Mouse (Mus musculus): ENCODE measurements around the gene Plch2. TPM values are rescaled to one million over a fixed set of nuclear protein-coding genes. Genes with fewer than 3 reads are reported as not detected.

The Plch2 gene
- polyA plus RNA-seq, 1 experiment from 2014 or later = 23.0 TPM

DNA sequence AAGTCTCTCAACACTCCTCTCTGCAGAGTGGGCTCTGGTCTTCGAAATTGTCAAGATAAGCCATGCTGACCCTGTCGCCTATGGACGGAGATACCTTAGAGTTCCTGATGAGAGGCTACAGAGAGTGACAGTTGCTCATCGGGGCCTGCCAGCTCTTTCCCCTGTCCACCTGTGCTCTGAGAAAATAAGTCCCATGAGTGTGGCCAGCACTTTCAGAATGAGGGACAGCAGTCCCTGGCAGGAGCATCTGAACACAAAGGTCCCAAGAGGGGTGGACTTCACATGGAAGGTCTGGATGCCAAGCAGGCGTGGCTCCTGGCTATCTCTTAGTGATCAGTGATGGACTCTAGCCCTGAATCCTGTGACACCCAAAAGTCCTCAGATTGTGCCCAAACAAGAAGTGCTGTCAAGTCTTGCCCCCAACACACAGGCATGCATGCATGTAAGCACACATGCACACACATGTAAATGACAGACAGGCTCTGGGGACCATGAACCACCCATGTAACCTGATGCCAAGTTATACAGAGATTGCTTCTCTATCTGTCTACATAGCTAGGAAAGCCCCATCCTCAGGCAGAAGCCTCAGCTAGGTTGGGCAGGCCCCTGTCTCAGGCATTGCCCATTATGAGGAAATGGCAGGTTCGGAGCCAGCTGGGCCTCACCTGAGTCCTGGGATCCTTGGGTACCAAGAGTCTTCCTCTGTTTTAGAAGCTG is 113.1 kb downstream of the Plch2 start:
- no peaks in the 10 kb centered on the region for H3K27me3 ChIP-seq (replicated peaks)
- no peak overlapping the region for H3K4me2 ChIP-seq
- no peak overlapping the region for H3K27ac ChIP-seq
- no peaks in the 10 kb centered on the region for H3K9me3 ChIP-seq
- no peak overlapping the region for H3K4me3 ChIP-seq
- 92% methylated on average over 6 of the region's 6 CpGs for WGBS
- H3K4me1 ChIP-seq = peaks cover 18% of the 10 kb centered on the region
- no peak for ATAC-seq (replicated peaks)
- H3K9ac ChIP-seq = no peak overlapping the region
- H3K36me3 ChIP-seq (replicated peaks) = no peaks in the 10 kb centered on the region

DNA sequence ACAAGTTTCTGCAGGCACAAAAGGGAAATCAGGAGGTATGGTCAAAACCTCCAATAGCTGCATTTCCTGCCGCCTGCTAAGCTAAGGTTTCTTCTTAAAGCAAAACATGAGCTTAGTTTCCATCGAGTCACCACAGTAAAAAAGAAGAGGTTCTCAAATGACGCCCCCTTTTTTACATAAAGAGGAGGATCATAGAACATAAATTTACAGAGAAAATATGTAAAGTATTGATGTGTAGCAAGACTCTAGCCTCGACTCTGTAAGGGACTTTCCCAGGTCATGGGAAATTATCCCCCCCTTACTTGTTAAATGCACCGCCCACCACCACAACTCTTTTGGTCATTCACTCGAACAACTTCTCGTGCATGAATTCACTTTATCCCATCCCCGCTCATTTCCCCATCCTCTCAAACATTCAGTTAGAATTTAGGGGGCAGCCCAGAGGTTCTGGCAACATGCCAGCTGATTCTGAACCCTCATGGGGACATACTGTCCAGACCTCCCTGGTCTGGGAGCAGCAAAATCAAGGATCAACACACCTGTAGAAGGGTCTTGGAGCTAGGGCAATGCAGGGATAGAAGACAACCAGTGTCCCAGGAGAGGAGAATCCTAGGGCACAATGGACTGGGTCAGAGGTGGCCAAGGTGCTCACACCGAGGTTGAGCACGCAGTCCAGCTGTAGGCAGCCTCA is 113.8 kb downstream of the Plch2 start:
- no peak overlapping the region for H3K9ac ChIP-seq
- H3K4me3 ChIP-seq = no peak overlapping the region
- no peaks in the 10 kb centered on the region for H3K27me3 ChIP-seq (replicated peaks)
- no peak overlapping the region for H3K4me2 ChIP-seq
- no peaks in the 10 kb centered on the region for H3K9me3 ChIP-seq
- 88% methylated on average over 10 of the region's 10 CpGs for WGBS
- no peaks in the 10 kb centered on the region for H3K36me3 ChIP-seq (replicated peaks)
- no peak for ATAC-seq (replicated peaks)
- no peak overlapping the region for H3K27ac ChIP-seq
- H3K4me1 ChIP-seq = peaks cover 13% of the 10 kb centered on the region

DNA sequence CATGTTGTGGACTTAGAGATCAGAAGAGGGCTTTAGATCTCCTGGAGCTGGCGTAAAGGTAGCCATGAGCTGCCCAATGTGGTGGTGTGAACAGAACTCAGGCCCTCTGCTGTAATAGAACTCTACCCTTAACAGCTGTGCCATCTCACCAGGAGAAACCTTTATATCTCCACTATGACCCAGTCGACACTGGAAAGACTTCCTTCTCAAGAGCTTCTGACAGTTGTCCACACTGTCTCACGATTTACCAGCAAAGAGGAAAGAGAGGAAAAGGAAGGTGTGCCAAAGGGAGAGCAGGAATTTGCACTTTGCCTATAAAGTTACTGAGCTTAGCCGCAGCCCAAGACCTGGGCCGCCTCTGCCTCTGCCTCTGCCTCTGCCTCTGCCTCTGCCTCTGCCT is 114.8 kb downstream of the Plch2 start:
- ATAC-seq (replicated peaks) = no peak
- H3K4me3 ChIP-seq = no peak overlapping the region
- H3K4me2 ChIP-seq = no peak overlapping the region
- H3K9ac ChIP-seq = no peak overlapping the region
- H3K4me1 ChIP-seq = peaks cover 13% of the 10 kb centered on the region
- no peaks in the 10 kb centered on the region for H3K27me3 ChIP-seq (replicated peaks)
- no peaks in the 10 kb centered on the region for H3K9me3 ChIP-seq
- WGBS = 91% methylated on average over 5 of the region's 5 CpGs
- no peaks in the 10 kb centered on the region for H3K36me3 ChIP-seq (replicated peaks)
- no peak overlapping the region for H3K27ac ChIP-seq

DNA sequence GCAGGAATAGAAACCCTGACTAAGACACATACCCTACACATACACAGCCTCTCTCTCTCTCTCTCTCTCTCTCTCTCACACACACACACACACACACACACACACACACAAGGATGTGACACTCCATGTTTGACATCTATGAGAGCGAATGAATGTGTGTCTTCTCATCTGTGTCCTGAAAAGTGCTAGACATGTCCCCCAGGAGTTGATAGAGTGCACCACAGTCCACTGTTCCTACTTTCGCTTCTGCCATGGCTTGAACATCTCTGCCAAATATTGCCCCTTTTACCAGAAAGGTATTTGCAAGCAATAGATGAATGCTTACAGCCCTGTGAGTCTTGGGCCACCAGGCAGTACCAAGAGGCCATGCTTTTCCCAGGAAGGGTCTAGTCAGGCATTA is 116.4 kb downstream of the Plch2 start:
- no peak overlapping the region for H3K9ac ChIP-seq
- no peak for ATAC-seq (replicated peaks)
- 94% methylated on average over 2 of the region's 2 CpGs for WGBS
- no peaks in the 10 kb centered on the region; the same call in 1 of the 2 replicates for H3K4me1 ChIP-seq
- H3K4me2 ChIP-seq = no peak overlapping the region
- no peak overlapping the region for H3K27ac ChIP-seq
- no peaks in the 10 kb centered on the region for H3K9me3 ChIP-seq
- no peaks in the 10 kb centered on the region for H3K36me3 ChIP-seq (replicated peaks)
- H3K27me3 ChIP-seq (replicated peaks) = no peaks in the 10 kb centered on the region
- no peak overlapping the region for H3K4me3 ChIP-seq

DNA sequence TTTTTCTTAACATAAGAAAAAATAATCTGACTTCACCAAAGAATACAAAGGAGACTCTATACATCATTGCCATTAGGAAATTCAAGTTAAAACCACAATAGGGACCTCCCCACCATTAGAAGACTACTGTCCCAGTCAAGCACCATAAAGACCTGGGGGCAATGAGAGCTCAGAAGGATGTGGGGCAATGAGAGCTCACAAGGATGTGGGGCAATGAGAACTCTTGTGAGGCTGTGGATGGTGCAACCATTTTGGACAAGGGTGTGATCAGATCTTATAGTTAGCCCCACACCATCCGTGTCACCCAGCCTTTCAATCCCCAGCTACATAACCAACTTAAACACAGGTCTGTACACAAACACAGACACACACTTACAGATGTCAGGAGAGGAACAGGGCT is 118.8 kb downstream of the Plch2 start:
- H3K4me1 ChIP-seq = no peaks in the 10 kb centered on the region; the same call in 1 of the 2 replicates
- H3K27ac ChIP-seq = no peak overlapping the region
- no peaks in the 10 kb centered on the region for H3K27me3 ChIP-seq (replicated peaks)
- H3K9me3 ChIP-seq = no peaks in the 10 kb centered on the region
- no peaks in the 10 kb centered on the region for H3K36me3 ChIP-seq (replicated peaks)
- no peak overlapping the region for H3K4me3 ChIP-seq
- H3K4me2 ChIP-seq = no peak overlapping the region
- no peak overlapping the region for H3K9ac ChIP-seq
- 93% methylated on average over 1 of the region's 1 CpGs for WGBS
- no peak for ATAC-seq (replicated peaks)

DNA sequence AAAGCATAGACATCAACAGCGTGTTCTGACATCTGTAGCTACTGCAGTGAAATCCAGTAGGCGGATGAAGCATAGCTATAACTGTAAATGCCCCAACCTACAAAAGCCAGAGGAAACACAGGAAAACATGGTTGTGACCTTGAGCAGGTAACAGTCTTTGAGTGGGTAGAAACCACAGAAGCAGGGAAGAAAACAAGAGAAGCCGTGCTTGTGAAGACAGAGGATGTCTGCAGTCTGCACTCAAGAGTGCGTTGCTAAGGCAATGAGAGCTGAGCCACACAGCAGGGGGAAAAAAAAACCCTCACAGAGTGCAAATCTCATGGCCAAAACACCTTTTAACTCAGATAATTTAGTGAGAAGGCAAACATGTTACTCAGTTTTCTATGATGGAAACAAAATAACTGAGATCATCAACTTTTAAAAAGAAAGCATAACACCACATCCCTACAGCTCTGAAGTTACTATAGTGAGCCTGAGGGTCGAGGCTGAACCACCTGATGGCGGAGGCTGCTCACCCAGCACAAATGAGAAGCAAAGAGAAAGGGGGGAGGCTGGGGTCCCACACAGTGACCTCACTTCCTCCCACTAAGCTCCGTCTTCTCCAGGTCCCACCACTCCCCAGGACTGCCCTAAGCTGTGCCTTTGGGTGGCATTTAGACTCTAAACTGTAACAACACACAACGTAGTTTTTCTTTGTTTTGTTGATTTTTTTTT is 119.9 kb downstream of the Plch2 start:
- Histone ChIP-seq H3K27ac (no peak overlapping the region), H3K4me3 (no peak overlapping the region), H3K9me3 (no peaks in the 10 kb centered on the region), H3K36me3 (replicated peaks) (no peaks in the 10 kb centered on the region), H3K4me1 (no peaks in the 10 kb centered on the region; the same call in 1 of the 2 replicates), H3K27me3 (replicated peaks) (no peaks in the 10 kb centered on the region), H3K4me2 (no peak overlapping the region), H3K9ac (no peak overlapping the region)
- 50% methylated on average over 8 of the region's 8 CpGs for WGBS
- ATAC-seq (replicated peaks) = no peak

DNA sequence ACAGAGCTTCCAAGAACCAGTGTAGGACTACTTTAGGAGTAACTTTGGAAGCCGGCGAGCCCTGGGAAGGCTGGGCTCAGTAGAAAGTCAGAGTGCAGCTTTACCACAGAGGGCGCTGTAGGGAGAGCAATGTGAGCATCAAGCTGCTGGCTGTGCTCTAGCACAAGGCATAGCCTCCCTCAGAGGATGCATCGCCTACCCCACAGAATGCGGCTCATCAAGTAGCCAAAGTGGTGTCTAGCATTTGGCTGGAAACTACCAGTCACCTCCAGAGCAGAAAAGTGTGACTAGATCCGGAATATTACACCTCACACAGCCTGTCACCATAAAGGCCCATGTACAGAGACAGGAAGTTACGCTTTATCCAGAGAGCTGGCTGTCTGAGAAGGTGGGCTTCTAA is 120.8 kb downstream of the Plch2 start:
- WGBS = 81% methylated on average over 7 of the region's 7 CpGs
- Histone ChIP-seq H3K27ac (no peak overlapping the region), H3K4me1 (no peaks in the 10 kb centered on the region; the same call in 1 of the 2 replicates), H3K4me3 (no peak overlapping the region), H3K27me3 (replicated peaks) (no peaks in the 10 kb centered on the region), H3K9ac (no peak overlapping the region), H3K4me2 (no peak overlapping the region), H3K9me3 (no peaks in the 10 kb centered on the region), H3K36me3 (replicated peaks) (no peaks in the 10 kb centered on the region)
- ATAC-seq (replicated peaks) = no peak

DNA sequence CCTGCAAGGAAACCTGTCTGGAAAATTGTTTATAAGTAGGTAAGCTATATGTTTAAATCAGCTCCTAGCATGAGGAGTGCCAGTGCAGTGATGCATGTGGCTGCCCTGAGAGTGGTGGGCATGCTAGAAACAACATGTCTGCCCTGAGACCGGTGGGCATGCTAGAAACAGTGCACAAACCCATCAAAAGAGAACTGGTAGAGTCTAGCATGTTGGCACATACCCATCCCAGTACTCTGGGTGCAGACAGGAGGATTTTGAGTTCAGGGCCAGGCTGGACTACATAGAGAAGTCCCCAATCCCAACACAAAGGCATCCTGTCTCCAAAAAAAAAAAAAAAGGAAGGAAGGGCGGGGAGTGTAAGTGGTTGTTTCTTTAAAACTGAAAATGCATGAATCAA is 121.8 kb downstream of the Plch2 start:
- no peaks in the 10 kb centered on the region for H3K27me3 ChIP-seq (replicated peaks)
- no peaks in the 10 kb centered on the region; the same call in 1 of the 2 replicates for H3K4me1 ChIP-seq
- no peak overlapping the region for H3K4me3 ChIP-seq
- no peak overlapping the region for H3K9ac ChIP-seq
- 94% methylated on average over 2 of the region's 2 CpGs for WGBS
- H3K4me2 ChIP-seq = no peak overlapping the region
- no peak for ATAC-seq (replicated peaks)
- H3K27ac ChIP-seq = no peak overlapping the region
- no peaks in the 10 kb centered on the region for H3K9me3 ChIP-seq
- H3K36me3 ChIP-seq (replicated peaks) = no peaks in the 10 kb centered on the region

- Histone ChIP-seq H3K9me3 (no peaks in the 10 kb centered on the region), H3K9ac (no peak overlapping the region), H3K4me3 (no peak overlapping the region), H3K27me3 (replicated peaks) (no peaks in the 10 kb centered on the region), H3K27ac (no peak overlapping the region), H3K36me3 (replicated peaks) (no peaks in the 10 kb centered on the region), H3K4me1 (no peaks in the 10 kb centered on the region; the same call in 1 of the 2 replicates), H3K4me2 (no peak overlapping the region)
- no peak for ATAC-seq (replicated peaks)
- WGBS = 50% methylated on average over 13 of the region's 13 CpGs
These were observed 123.2 kb downstream of the Plch2 start for GRCm38 (mm10) chr4:154933306-154933907.

Other genes starting within 250 kb of the Plch2 start
- 1.6 and 1.7 TPM in 2 replicates for gene Ttc34, start 219.3 kb downstream of the Plch2 start, polyA plus RNA-seq (2015; fragmentation: Nextera tagmentation; extraction: Ambion mirVana)
- gene Mmel1, start 187.2 kb downstream of the Plch2 start, polyA plus RNA-seq (2015; fragmentation: Nextera tagmentation; extraction: Ambion mirVana) = 0.31 and 0.49 TPM in 2 replicates
- 56.1 and 62.6 TPM in 2 replicates for gene Fam213b, start 157.6 kb downstream of the Plch2 start, polyA plus RNA-seq (2015; fragmentation: Nextera tagmentation; extraction: Ambion mirVana)
- 0.19 and 0.28 TPM in 2 replicates for gene Tnfrsf14, start 128.2 kb downstream of the Plch2 start, polyA plus RNA-seq (2015; fragmentation: Nextera tagmentation; extraction: Ambion mirVana)
- gene Hes5, start 95.9 kb downstream of the Plch2 start, polyA plus RNA-seq (2015; fragmentation: Nextera tagmentation; extraction: Ambion mirVana) = 116 and 149 TPM in 2 replicates
- gene Pank4, start 92.7 kb downstream of the Plch2 start, polyA plus RNA-seq (2015; fragmentation: Nextera tagmentation; extraction: Ambion mirVana) = 44.3 and 44.9 TPM in 2 replicates
- 21.9 and 22.7 TPM in 2 replicates for gene Pex10, start 10.2 kb upstream of the Plch2 start, polyA plus RNA-seq (2015; fragmentation: Nextera tagmentation; extraction: Ambion mirVana)
- 111 and 115 TPM in 2 replicates for gene Rer1, start 29.6 kb upstream of the Plch2 start, polyA plus RNA-seq (2015; fragmentation: Nextera tagmentation; extraction: Ambion mirVana)
- 8.2 and 8.9 TPM in 2 replicates for gene Morn1, start 29.8 kb upstream of the Plch2 start, polyA plus RNA-seq (2015; fragmentation: Nextera tagmentation; extraction: Ambion mirVana)
- gene Ski, start 165.8 kb upstream of the Plch2 start, polyA plus RNA-seq (2015; fragmentation: Nextera tagmentation; extraction: Ambion mirVana) = 10.1 and 10.8 TPM in 2 replicates
- 78.5 and 87.4 TPM in 2 replicates for gene Faap20, start 193.0 kb upstream of the Plch2 start, polyA plus RNA-seq (2015; fragmentation: Nextera tagmentation; extraction: Ambion mirVana)